Mouse (Mus musculus) kidney, postnatal 36 days (tissue): ENCODE measurements at regions not wholly inside any gene's neighbourhood (a gene's known extent, or its start where the extent isn't known, plus 50 kb on each side); places are given as distances from the start of the nearest gene placed in this dataset.
A peak's percentile ranks its signal among the peaks of the same experiment; 100 is the strongest.

Experiments
- DNase-seq, 2 experiments: peaks; one replicate each; pipeline ENCODE4 v3.0.0; 2021 to 2022; ENCODE audit warnings: mixed read lengths in 2 of 2

- peak; percentile 51 to 54 for DNase-seq
Observed at GRCm38 (mm10) chr3:101749841-101750240, 98.9 kb downstream of the Mab21l3 start.

DNA sequence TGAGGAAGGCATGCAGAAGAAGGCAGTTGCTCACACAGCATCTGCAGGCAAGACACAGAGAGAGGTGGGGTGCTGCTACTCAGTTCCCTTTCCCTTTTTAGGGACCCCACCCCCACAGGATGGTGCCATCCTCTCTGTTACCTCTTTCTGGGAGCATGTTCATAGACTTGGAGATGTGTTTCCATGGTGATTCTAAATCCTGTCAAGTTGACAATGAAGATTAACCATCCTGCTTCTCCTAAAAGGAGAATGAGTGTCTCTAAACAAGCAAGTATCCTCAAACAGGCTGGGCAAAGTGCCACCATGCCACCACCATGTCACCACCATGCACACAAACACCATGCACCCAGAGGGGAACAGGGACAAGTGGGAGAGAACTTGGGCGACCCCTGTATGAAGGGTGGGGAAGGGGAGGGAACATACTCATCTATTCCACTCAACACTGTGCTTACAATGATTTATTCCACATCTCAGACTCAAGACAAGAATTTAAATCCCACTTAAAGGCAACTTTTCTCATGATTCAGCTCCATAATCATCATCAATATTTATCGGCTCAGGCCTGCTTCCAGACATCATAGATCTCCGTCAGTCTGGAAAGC lies 99.6 kb downstream of the Mab21l3 start:
- DNase-seq: no peak

DNA sequence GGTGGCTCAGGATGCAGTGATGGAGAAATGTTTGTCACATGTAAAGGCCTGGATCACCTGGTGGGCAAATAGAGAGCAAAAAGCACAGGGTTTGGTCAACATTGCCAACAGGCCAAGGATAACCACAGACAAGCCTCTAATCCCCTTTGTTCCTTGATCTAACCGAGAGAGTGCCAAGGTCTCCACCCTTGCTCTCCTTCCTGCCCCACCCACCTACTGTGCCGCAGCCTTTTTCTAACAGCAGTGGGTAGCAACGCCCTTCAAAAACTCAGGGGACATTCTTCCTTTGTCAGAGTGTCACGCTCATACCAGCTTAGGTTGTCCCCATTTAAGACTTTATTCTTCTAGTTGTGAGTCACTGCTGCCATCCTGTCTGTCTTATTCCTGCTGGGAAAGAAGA lies 100.6 kb downstream of the Mab21l3 start:
- no peak for DNase-seq

- DNase-seq: no peak
Observed at GRCm38 (mm10) chr3:101740906-101741305, 107.9 kb downstream of the Mab21l3 start.

DNA sequence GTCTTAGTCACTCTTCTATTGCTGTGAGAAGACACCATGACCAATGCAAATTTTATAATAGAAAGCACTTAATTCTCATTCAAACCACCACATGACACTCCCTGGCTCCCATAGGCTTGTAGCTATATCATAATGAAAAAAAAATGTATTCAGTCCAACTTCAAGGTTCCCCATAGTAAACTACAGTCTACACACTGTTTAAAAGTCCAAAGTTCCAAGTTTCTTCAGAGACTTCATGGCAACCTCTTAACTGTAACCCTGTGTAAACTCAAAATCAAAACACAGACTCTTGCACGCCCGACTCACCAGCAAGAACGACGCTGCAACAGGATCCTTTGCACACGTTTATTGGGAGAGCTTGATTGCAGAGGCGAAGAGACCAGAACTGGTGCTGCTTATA lies 111.6 kb downstream of the Mab21l3 start:
- no peak for DNase-seq

GRCm38 (mm10) chr3:101729044-101729443 lies 119.7 kb downstream of the Mab21l3 start:
- DNase-seq: no peak

GRCm38 (mm10) chr3:101722926-101723325 lies 118.4 kb upstream of the Atp1a1 start:
- DNase-seq: no peak

DNA sequence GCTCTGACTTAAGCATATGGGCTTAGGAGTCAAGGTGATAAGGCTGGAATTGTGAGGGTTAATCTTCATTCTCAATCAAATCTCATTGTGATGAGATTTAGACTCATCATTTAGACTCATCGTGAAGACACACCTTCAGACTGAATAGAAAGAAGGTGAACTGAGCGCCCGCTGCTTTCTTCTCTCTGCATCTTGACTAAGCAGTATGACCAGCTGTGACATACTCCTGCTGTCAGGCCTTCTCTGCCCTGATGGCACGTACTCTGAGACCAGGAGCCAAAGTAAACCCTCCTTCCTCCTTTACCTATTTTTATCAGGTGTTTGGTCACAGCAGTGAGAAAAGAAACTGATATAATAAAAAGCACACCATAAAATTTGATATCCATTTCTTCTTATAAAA lies 117.5 kb upstream of the Atp1a1 start:
- no peak for DNase-seq

DNA sequence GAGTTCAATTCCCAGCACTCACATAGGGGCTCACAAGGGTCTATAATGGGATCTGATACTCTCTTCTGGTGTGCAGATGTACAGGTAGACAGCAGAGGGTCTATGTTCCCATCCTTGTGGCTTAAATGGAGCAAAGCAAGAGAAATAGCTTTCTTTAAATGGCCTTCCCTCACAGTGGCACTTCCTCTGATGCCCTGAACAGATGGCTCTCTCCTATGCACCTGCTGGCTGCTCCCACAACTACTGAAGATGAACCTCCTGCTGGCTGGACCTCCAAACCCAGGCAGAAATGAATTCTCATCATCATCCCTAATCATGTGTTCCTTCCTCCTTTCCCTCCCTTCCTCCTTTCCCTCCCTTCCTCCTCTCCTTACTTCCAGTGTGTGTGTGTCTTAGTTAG lies 110.9 kb upstream of the Atp1a1 start:
- no peak for DNase-seq

GRCm38 (mm10) chr3:101714810-101715209 lies 110.3 kb upstream of the Atp1a1 start:
- no peak for DNase-seq

GRCm38 (mm10) chr3:101713669-101714068 lies 109.2 kb upstream of the Atp1a1 start:
- DNase-seq: no peak

DNA sequence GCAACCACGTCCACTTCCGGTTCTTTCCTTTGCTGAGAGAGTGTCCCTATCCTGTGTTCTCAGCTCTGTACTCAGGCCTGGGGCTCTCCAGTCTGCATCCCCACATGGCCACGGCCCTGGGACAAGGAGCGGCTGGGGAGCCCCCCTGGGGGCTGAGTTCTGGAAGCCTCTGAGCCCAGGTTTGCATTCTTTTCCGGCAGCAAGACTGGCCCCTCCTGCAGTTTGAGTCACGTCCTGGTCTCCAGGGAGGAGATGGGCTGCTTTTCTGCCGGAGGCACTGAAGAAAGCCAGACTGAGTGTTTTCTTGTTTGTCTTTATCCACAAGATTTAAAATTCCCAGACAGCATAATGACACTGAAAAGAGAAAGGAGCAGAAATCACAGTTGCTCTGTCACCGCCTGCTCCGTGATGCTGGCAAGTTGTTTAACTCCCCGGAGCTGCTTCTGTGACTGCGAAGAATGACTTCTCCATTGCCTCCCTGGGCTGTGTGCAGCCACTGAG lies 108.7 kb upstream of the Atp1a1 start:
- DNase-seq: no peak

DNA sequence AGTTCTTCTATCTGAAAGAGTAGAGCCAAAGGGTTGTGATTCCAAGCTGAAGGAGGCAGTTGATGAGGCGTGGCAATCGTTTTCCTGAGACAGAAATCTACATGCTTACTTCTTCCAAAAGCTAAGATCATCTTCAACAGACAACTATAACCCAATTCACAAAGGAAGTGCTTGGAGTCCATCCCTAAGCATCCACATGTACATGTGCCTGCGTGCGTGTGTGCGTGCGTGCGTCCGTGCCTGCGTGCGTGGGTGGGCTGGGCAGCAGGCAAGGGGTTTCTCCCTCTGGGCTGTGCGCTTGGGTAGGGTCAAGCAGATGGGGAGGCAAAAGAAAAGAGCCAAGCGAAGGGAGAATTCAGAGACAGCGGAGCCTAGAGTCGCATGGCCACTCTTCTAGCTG lies 108.2 kb upstream of the Atp1a1 start:
- DNase-seq: no peak

- peak in 1 of 2 experiments; percentile 10 for DNase-seq
Observed at GRCm38 (mm10) chr3:101711594-101712171, 107.2 kb upstream of the Atp1a1 start.

- DNase-seq: peak; percentile 46 to 60
Observed at GRCm38 (mm10) chr3:101709379-101709970, 105.0 kb upstream of the Atp1a1 start.

DNA sequence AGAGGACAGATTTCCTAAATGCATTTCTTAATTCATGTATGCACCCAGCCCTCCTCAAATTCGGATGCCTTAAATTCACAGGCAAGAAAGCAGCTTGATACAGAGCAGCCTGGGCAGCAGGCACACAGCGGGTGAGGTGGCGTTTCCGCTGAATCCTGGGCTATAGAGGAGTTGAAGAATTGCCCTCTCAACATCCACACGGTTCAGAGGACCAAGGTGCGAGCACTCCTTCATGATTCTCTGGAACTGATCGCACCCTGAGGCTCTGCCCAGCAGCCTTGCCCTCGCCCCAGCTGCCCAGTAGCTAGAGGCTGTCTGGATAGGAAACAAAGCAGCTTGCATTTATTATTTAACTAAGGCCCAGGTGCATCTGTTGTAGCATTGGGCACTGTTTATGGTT lies 104.3 kb upstream of the Atp1a1 start:
- DNase-seq: no peak

DNA sequence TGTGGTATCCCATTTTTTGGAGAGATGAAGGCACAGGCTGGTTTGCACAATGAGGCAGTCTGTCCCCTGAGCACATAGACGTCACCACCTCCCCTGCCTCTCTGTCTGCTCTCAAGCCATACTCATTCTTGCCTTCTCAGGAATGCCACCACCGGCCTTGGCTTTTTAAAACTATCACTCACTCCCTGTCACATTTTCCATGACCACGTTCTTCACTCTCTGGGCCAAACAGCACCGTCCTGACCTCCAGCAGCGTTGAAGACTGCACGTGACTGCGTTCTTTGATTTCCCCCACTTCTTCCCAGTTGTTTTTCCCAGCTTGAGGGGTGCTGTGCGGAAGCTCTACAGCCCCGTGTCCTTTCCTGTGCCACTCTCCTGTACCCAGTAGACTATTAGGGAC lies 100.4 kb upstream of the Atp1a1 start:
- peak in 1 of 2 experiments; percentile 8 for DNase-seq

DNA sequence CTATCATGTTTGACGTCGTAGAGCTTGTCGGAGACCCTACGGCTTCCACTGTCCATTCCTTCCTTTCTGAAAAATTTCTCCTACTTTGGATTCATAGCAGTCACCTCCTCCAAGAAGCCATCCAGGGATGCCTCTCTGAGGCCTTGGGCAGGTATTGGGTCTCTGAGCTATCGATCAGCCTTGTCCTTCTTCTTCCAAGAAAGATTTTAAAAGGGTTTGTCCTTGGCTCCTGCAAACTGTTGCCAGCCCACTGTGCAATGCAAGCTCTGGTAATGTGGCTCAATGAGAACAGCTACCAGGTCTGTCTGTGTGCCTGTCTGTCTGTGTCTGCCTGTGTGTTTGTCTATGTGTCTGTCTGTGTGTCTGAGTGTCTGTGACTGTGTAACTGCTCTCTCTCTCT lies 99.8 kb upstream of the Atp1a1 start:
- no peak for DNase-seq

DNA sequence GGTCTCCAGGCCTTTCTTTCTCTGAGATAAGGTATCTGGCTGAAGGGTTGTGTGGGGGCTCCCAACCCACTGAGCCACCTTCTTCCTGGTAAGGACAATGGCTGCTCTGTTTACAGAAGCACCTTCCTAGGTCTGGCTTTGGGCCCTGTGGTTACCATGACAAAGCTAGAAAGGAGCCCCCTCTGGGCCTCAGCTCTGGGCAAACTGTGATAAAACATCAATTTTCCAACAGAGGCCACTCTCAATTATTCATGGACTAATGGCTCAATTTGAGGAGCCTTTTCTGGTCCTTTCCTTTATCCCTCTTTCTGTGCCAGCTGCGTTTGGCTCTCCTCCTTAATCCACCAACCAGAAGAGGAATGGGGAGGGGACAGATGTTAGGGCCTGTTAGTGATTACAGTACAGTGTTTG lies 97.3 kb upstream of the Atp1a1 start:
- no peak for DNase-seq

DNA sequence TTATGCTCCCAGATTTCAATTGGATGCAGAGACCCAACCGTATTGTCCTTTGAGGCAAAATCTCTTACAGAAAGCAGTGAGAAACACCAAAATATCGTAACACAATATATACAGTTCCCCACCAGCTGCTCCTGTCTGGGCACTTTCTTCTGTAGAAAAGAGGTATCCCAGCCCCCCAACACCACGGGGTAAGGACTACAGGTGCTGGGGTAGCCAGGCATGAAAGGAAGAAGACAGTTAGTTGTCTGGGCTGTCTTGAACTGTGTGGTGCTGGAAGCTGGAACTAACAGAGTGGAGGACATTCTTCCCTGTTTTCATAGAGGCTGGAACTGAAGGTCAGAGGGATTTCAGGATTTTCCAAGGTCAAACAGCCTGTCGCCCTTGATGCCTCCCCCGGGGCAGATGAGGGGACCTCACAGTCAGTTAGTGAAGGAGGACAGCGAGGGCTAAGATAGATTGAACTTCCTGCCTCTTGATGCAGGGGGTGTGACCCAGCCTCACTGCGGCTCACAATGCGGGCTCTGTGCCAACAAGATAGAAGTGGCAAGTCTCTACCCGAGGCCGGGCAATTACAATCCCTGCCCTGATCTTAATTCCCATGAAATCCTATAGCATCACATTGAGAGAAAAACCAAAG lies 96.6 kb upstream of the Atp1a1 start:
- DNase-seq: peak; percentile 16 to 55

- peak; percentile 39 to 61 for DNase-seq
Observed at GRCm38 (mm10) chr3:101699929-101700681, 95.6 kb upstream of the Atp1a1 start.

DNA sequence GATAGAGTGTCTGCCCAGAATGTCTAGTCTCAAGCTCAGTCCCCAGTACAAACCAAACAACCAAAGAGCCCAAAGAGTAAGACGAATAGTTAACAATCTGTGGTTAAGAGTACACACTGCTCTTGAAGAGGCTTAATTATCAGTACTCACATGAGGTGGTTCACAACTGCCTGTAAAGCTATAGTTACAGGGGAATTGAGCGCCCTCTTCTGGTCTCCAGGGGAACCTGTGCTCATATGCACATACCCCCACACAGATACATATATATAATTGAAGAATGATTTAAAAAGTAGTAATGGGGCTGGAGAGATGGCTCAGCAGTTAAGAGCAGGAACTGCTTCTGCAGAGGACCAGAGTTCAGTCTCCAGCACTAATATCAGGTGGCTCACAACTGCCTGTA lies 92.3 kb upstream of the Atp1a1 start:
- DNase-seq: peak in 1 of 2 experiments; percentile 18

DNA sequence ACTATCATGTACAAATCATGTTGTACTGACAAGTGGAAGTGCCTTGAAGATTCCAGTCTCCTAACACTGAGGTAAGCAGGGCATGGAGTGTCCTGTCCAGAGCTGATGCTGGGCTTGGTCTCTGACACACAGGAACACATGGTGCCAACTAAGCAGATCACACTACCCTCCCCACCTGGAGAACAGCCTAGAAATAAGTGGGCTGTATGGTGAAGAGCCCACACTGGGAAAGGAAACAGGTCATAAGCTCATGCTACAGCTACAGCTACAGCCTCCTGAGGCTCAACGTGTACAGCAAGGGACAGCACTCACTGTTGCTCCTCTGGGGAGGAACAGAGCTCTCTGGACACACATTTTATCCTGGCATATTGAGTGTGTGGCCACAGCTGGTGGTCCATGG lies 89.8 kb upstream of the Atp1a1 start:
- DNase-seq: no peak
